Mouse (Mus musculus): Measurements from ENCODE around the gene Mien1. TPM values are rescaled to one million over a fixed set of nuclear protein-coding genes. Genes with fewer than 3 reads are reported as not detected.
A peak's percentile ranks its signal among the peaks of the same experiment; 100 is the strongest.

The Mien1 gene
- polyA plus RNA-seq, 1 experiment from 2014 or later, result 93.8 TPM

- Histone ChIP-seq H3K27me3 (replicated peaks) (peaks cover 62% of the 10 kb centered on the region), H3K36me3 (no peaks in the 10 kb centered on the region), H3K4me1 (peaks cover 12% of the 10 kb centered on the region), H3K4me2 (peak overlapping the region; percentile 93), H3K27ac (replicated peaks) (no peak overlapping the region), H3K9me3 (no peaks in the 10 kb centered on the region), H3K4me3 (peak overlapping the region; percentile 70), H3K9ac (peak overlapping the region; percentile 81)
- ATAC-seq (ENCODE audit: extremely low read depth, insufficient number of reproducible peaks, low FRiP score, low TSS enrichment), result no peak
- WGBS, result 4% methylated on average over 29 of the region's 30 CpGs
Measured at GRCm38 (mm10) chr11:98458121-98458990, 19.6 kb upstream of the Mien1 start.

- H3K27ac ChIP-seq (replicated peaks), result no peak overlapping the region; the same call in 1 of the 2 replicates
- H3K27me3 ChIP-seq (replicated peaks), result peaks cover 69% of the 10 kb centered on the region
- peak overlapping the region; percentile 81 for H3K9ac ChIP-seq
- no peaks in the 10 kb centered on the region for H3K36me3 ChIP-seq
- 1% methylated on average over 53 of the region's 64 CpGs for WGBS
- H3K4me2 ChIP-seq, result peak overlapping the region; percentile 93
- H3K4me1 ChIP-seq, result peaks cover 12% of the 10 kb centered on the region
- peak; percentile 77 for ATAC-seq (ENCODE audit: extremely low read depth, insufficient number of reproducible peaks, low FRiP score, low TSS enrichment)
- H3K4me3 ChIP-seq, result peak overlapping the region; percentile 70
- H3K9me3 ChIP-seq, result no peaks in the 10 kb centered on the region
Measured at GRCm38 (mm10) chr11:98457367-98458120, 18.8 kb upstream of the Mien1 start.

GRCm38 (mm10) chr11:98456945-98457344 is 18.2 kb upstream of the Mien1 start:
- Histone ChIP-seq H3K27ac (replicated peaks) (no peak overlapping the region; the same call in 1 of the 2 replicates), H3K9ac (peak overlapping the region; percentile 81), H3K36me3 (no peaks in the 10 kb centered on the region), H3K4me2 (peak overlapping the region; percentile 93), H3K4me1 (peaks cover 12% of the 10 kb centered on the region), H3K27me3 (replicated peaks) (peaks cover 63% of the 10 kb centered on the region), H3K9me3 (no peaks in the 10 kb centered on the region), H3K4me3 (peak overlapping the region; percentile 70)
- ATAC-seq (ENCODE audit: extremely low read depth, insufficient number of reproducible peaks, low FRiP score, low TSS enrichment), result no peak
- WGBS, result 15% methylated on average over 9 of the region's 9 CpGs

GRCm38 (mm10) chr11:98456545-98456944 is 17.8 kb upstream of the Mien1 start:
- WGBS, result 72% methylated on average over 5 of the region's 5 CpGs
- no peak overlapping the region for H3K9ac ChIP-seq
- H3K27me3 ChIP-seq (replicated peaks), result peaks cover 60% of the 10 kb centered on the region
- H3K4me3 ChIP-seq, result 0 out of 2 replicates have a peak overlapping the region, but pooled peaks have one; percentile 70
- no peak overlapping the region for H3K27ac ChIP-seq (replicated peaks)
- H3K9me3 ChIP-seq, result no peaks in the 10 kb centered on the region
- H3K4me1 ChIP-seq, result peaks cover 12% of the 10 kb centered on the region
- no peaks in the 10 kb centered on the region for H3K36me3 ChIP-seq
- H3K4me2 ChIP-seq, result no peak overlapping the region
- ATAC-seq (ENCODE audit: extremely low read depth, insufficient number of reproducible peaks, low FRiP score, low TSS enrichment), result no peak

GRCm38 (mm10) chr11:98455484-98455883 is 16.7 kb upstream of the Mien1 start:
- Histone ChIP-seq H3K27ac (replicated peaks) (no peak overlapping the region), H3K4me2 (no peak overlapping the region), H3K27me3 (replicated peaks) (peaks cover 52% of the 10 kb centered on the region), H3K4me1 (peaks cover 12% of the 10 kb centered on the region), H3K9ac (no peak overlapping the region), H3K36me3 (no peaks in the 10 kb centered on the region), H3K9me3 (no peaks in the 10 kb centered on the region), H3K4me3 (no peak overlapping the region)
- no peak for ATAC-seq (ENCODE audit: extremely low read depth, insufficient number of reproducible peaks, low FRiP score, low TSS enrichment)
- WGBS, result 77% methylated on average over 4 of the region's 4 CpGs

- 68% methylated on average over 20 of the region's 20 CpGs for WGBS
- Histone ChIP-seq H3K36me3 (no peaks in the 10 kb centered on the region), H3K4me2 (no peak overlapping the region), H3K4me3 (no peak overlapping the region), H3K27ac (replicated peaks) (no peak overlapping the region), H3K27me3 (replicated peaks) (peaks cover 60% of the 10 kb centered on the region), H3K9me3 (no peaks in the 10 kb centered on the region), H3K9ac (no peak overlapping the region), H3K4me1 (peaks cover 26% of the 10 kb centered on the region)
- ATAC-seq (ENCODE audit: extremely low read depth, insufficient number of reproducible peaks, low FRiP score, low TSS enrichment), result no peak
Measured at GRCm38 (mm10) chr11:98449921-98450771, 11.4 kb upstream of the Mien1 start.

GRCm38 (mm10) chr11:98449419-98449818 is 10.6 kb upstream of the Mien1 start:
- Histone ChIP-seq H3K27ac (replicated peaks) (no peak overlapping the region), H3K9me3 (no peaks in the 10 kb centered on the region), H3K4me2 (no peak overlapping the region), H3K9ac (no peak overlapping the region), H3K4me1 (peaks cover 26% of the 10 kb centered on the region), H3K36me3 (no peaks in the 10 kb centered on the region), H3K4me3 (no peak overlapping the region), H3K27me3 (replicated peaks) (peaks cover 55% of the 10 kb centered on the region)
- no peak for ATAC-seq (ENCODE audit: extremely low read depth, insufficient number of reproducible peaks, low FRiP score, low TSS enrichment)
- 86% methylated on average over 3 of the region's 3 CpGs for WGBS

GRCm38 (mm10) chr11:98448191-98448790 is 9.5 kb upstream of the Mien1 start:
- Histone ChIP-seq H3K27me3 (replicated peaks) (peaks cover 48% of the 10 kb centered on the region), H3K36me3 (no peaks in the 10 kb centered on the region), H3K27ac (replicated peaks) (no peak overlapping the region), H3K9ac (no peak overlapping the region), H3K9me3 (0 out of 2 replicates have a peak, but pooled peaks cover 3% of the 10 kb centered on the region), H3K4me2 (peak overlapping the region; percentile 65; the same call in 1 of the 2 replicates), H3K4me1 (peaks cover 26% of the 10 kb centered on the region), H3K4me3 (peak overlapping the region; percentile 38; the same call in 1 of the 2 replicates)
- WGBS, result 44% methylated on average over 13 of the region's 13 CpGs
- ATAC-seq (ENCODE audit: extremely low read depth, insufficient number of reproducible peaks, low FRiP score, low TSS enrichment), result no peak

- H3K4me2 ChIP-seq, result peak overlapping the region; percentile 65
- 13% methylated on average over 7 of the region's 7 CpGs for WGBS
- H3K4me3 ChIP-seq, result peak overlapping the region; percentile 38
- H3K27ac ChIP-seq (replicated peaks), result no peak overlapping the region
- H3K36me3 ChIP-seq, result no peaks in the 10 kb centered on the region
- H3K27me3 ChIP-seq (replicated peaks), result peaks cover 41% of the 10 kb centered on the region
- peaks cover 26% of the 10 kb centered on the region for H3K4me1 ChIP-seq
- ATAC-seq (ENCODE audit: extremely low read depth, insufficient number of reproducible peaks, low FRiP score, low TSS enrichment), result no peak
- H3K9ac ChIP-seq, result peak overlapping the region; percentile 54; the same call in 1 of the 2 replicates
- 0 out of 2 replicates have a peak, but pooled peaks cover 3% of the 10 kb centered on the region for H3K9me3 ChIP-seq
Measured at GRCm38 (mm10) chr11:98447475-98447834, 8.7 kb upstream of the Mien1 start.
